Mouse (Mus musculus): ENCODE data around the gene Doxl2.
A peak's percentile ranks its signal among the peaks of the same experiment; 100 is the strongest.

Doxl2 gene

DNA sequence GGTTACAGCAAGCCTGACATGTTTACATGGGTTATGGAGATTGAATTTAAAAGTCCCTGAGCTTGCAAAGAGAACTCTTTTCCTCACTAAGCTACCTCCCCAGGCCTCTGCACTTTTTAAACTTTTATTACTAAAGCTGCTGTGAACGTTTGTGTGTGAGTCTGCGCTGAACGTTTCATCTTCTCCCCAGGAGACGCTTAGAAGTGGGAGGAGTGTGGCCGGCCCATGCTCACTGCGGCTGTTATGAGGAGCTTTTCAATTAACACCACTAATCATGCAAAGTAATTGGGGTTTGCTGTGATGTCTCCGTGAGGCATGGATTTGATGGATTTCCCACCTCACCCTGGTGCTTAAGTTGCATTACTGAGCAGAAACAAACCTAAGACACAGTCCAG lies 34.4 kb downstream of the Doxl2 start:
- DNase-seq (ENCODE audit: low spot score in 2 of 2) = no peak

DNA sequence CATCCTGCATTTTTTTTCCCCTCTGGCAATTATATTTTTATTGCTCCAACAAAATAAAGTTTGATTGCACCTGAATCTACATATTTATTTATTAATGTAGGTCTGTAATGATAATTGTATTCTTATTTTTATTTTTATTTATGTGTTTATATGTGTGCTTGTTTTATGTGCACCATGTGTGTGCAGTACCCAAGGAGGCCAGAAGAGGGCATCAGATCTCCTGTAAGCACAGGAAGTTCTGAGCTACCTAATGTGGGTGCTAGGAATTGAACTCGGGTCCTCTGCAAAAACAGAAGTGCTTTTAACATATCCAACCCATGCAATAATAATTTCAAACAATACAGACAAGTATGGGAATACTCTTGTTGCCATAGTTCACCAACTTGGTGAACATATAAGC lies 34.9 kb downstream of the Doxl2 start:
- no peak for DNase-seq (ENCODE audit: low spot score in 2 of 2)

DNA sequence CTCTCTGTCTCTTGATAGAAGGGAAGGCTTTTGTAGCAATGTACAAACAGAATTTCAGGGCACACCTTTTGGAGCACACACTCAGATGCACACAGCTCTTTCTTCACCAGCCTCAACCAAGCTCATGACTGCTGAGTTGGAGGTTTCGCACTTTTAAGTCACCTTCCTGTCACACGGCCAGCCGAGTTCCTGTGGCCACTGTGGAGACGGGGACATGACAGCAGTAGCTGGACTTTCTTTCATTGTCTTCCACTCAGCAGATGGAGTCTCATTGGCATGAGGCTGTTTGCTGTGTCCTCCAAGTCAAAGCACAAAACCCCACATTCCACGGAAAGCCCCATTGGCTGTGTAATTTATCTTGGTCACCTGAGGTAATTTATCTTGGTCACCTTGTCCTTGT lies 36.4 kb downstream of the Doxl2 start:
- DNase-seq (ENCODE audit: low spot score in 2 of 2) = no peak

DNA sequence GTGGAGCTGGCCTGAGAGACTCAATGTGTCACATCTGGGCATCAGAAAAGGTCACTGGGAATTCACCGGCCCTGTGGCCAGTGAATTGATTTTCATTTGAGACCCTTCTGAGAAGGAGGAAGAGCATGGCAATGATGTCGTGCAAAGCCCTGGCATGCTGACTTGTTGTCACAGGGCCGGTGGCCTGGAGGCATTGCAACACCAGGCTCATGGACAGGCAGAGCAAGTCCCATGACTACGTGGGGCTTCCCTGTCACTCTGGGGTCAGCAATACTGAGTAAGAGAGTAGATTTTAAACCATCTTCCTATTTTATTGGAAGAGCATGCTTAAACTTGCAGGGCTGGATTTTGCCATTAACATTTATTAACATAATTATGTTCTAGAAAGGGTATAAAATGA lies 38.3 kb downstream of the Doxl2 start:
- no peak for DNase-seq (ENCODE audit: low spot score in 2 of 2)

DNA sequence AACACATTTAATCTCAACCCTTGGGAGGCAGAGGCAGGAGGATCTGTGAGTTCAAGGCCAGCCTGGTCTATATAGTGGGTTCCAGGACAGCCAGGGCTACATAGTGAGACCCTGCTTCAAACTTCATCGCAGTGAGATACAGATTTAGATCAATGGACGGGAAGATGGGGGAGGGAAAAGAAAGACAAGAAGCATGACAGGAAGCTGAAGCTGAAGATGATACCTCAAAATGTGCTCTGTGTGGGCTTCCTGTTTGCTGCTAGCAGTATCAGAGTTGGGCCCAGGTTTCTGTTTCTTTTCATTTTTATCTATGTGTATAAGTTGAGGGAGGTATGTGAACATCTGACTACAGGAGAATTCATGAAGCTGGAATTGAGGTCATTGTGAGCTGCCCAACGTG lies 38.7 kb downstream of the Doxl2 start:
- no peak for DNase-seq (ENCODE audit: low spot score in 2 of 2)

DNA sequence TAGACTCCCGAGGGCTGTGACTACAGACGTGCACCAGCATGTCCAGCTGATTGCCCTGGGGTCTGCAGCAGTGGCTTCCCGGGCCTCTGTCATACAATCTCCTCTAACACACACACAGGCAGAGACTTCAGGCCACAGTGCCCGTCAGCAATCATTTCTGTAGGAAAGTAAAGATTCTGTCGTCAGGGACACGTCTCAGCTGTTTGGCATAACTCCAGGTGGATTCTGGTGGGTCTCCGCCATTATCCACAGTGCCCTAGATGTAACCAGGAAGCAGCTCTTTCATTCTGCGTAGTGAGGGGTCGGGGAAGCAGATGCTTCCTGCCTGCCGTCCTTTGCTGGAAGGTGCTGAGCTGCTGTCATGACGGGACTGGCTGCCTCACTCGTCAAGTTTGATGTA lies 42.4 kb downstream of the Doxl2 start:
- DNase-seq (ENCODE audit: low spot score in 2 of 2) = no peak

DNA sequence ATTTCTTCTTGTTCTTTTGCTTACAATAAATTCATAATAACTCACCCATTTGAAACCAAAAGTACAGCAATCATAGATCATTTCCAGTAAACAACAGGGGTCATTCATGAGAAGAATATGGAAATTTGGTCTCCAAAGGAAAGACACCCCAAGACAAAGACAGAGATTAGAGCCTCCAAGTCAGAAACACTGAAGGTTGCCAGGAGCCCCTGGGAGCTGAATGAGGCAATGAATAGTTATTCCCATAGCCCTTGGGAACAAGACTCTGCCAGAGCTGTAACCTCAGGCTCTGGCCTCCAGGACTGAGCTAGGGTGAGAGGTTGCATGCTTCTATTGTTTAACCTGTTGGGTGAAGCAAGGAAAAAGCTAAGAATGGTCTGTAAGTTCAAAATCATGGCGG lies 44.6 kb downstream of the Doxl2 start:
- DNase-seq (ENCODE audit: low spot score in 2 of 2) = no peak

DNA sequence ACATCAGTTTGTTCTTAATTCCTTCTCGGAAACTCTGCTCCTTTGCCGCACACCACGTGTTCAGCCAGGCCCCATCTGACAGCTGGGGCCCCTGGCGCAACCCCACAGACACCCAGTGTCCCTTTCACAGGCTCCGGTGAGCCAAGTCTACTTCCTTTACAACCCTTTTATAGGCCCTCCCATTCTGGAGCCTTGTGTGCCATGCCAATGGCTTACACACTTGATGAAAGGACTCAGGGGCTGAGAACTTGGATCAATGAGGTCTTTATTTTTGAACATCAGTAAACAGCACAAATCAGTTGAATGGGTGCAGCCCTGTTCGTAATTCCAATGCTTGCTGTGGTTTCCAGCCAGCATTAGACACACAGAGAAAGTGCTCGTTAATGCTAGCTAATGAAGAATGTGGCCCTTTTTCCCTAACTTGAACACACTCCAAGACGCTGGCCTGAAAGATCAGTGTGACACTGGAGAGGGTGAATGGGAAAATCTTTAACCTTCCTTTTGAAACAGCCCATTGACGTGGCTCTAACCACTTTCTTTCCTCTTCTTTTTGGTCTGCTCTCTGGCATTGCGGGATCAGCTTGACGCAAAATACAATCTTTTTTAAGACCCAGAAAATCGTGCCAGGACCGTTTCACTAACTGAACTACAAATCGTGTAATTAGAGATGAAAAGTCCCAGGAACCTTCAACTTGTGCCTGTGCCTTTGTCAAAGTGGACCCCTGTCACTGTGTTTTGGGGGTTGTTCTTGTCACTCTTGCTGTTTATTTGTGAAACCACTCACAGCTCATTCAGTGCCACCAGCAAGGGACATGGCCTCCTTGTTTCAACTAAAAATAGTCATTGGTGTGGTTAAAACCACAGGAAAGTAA lies 46.6 kb downstream of the Doxl2 start:
- DNase-seq (ENCODE audit: low spot score in 2 of 2) = no peak

DNA sequence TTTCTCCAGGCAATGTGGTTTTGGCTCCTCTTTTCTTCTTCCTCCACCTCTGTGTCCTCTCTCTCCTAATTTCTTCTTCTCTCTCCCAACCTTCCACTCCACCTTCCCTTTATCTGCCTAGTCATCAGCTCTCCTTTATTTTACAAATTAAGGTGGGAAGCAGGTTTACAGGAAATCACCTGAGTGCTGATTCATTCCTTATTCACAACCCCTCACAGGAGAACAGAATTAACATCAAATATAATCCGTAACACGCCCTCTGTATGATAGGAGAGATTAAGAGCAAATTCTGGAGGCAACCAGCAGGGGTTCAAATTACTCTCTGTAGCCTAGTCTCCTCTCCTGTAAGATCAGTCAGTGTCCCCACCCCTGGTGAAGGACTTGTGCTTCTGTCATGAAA lies 47.6 kb downstream of the Doxl2 start:
- DNase-seq (ENCODE audit: low spot score in 2 of 2) = no peak

DNA sequence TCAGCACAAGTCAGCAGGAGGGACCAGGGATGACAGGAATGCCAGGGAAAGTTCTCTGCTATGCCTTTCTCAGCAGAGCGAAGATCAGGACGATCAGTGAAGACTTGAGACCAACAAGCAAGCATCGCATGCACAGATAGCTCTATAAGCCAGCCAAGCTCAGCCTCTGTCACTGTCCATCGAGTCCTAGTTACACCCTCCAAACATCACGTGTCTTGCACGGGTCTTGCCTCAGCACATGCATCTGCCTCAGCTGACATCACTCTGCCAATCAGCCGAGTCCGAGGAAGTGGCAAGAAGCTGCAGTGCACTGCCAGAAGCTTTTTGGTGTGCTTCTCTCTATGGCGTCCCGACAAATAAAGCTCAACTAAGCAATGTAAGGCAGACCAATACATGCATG lies 48.6 kb downstream of the Doxl2 start:
- DNase-seq (ENCODE audit: low spot score in 2 of 2) = no peak

DNA sequence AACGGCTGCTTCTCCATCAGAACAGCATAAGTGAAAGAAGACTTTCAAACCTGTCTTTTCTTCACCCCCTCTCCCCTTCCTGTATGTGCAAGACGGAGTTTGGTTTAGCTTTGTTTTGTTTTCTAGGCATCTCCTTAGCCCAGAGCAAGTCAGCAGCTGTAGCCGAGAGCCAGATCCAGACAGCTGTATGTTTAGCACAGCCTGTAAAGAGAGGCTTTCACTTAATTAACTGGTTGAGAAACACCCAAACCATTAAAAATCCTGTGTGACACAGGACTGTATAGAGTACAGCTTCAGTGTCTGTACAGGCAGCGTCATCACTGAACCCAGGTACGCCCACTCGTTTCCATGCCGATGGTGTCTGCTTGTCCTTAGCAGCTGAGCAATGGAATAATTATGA lies 50.5 kb downstream of the Doxl2 start:
- DNase-seq (ENCODE audit: low spot score in 2 of 2) = no peak

DNA sequence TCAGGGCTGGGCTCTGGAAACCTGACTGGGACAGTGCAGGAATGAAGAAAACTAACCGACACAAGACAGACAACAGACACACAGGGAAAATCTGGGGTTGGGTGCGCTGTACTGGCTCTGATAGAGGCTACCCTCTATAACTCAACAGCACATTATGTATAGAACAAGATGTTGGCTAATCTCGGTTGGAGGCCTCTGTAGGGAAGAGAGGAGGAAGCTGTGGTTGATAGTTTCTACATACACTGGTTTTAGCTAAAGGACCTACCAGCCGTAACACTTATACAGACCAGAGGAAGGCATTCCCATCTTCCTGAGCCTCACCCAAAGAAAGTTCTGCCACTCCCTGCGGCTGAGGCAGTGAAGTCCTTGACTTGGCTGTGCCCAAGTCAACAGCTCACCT lies 51.7 kb downstream of the Doxl2 start:
- no peak for DNase-seq (ENCODE audit: low spot score in 2 of 2)

DNA sequence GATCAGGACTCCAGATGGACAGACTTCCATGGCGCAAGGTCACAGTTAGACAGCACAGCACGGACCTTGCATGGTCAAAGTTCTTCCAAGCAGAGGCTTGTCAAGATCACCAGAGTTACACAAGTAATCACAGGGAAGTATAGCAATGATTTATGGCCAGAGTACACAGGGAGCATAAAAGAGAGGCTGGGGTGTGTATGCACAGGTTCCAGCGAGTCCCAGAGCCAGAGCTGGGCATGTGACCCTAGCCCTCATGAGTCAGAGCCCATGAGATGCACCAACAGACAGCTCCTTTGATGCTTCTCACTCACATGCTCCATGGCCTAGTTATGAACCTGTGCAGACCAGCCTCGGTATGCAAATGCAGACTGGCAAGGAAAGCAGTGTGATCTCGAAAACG lies 53.3 kb downstream of the Doxl2 start:
- DNase-seq (ENCODE audit: low spot score in 2 of 2) = peak in 1 of 2 experiments; percentile 26
